Mouse (Mus musculus): ENCODE measurements around the gene Ssh3. TPM values are rescaled to one million over a fixed set of nuclear protein-coding genes. Genes with fewer than 3 reads are reported as not detected.

Gene Ssh3
- polyA plus RNA-seq, 1 experiment from 2014 or later = 33.6 TPM

DNA sequence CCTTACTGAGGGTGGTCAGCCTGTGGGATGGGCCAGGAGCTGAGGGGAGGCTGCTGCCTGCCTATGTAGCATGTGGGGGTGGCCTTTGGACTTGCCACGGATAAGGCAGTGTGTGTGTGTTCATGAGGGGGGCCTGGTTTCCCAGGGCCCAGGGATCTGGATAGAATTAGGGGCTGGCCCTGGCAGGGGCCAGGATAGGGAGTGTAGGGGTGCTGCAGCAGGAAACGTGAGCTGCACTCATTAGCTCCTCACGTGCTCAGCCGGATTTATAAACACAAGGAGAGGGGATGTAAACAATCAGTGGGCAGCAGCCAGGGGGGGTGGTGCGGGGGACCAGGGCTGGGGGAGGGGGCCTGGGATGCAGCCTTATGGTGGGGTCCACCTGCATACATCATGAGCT is 51.8 kb downstream of the Ssh3 start:
- H3K4me2 ChIP-seq (ENCODE audit: low read depth, low read length) = peak overlapping the region; percentile 96; the same call in 1 of the 2 replicates
- peak overlapping the region; percentile 48 for H3K9ac ChIP-seq (ENCODE audit: low read depth, low read length)
- peak overlapping the region; percentile 62 for H3K27ac ChIP-seq (ENCODE audit: low read length)
- H3K27me3 ChIP-seq (replicated peaks; ENCODE audit: control insufficient read depth, insufficient read depth, low read length) = no peaks in the 10 kb centered on the region
- WGBS = 15% methylated on average over 5 of the region's 5 CpGs
- peak; percentile 30 for ATAC-seq
- H3K36me3 ChIP-seq (ENCODE audit: control insufficient read depth, insufficient read depth, low read length) = no peaks in the 10 kb centered on the region
- no peaks in the 10 kb centered on the region for H3K9me3 ChIP-seq (ENCODE audit: control insufficient read depth, low read length)
- H3K4me1 ChIP-seq (ENCODE audit: control insufficient read depth, insufficient read depth, low read length) = peaks cover 80% of the 10 kb centered on the region
- peak overlapping the region; percentile 87 for H3K4me3 ChIP-seq (ENCODE audit: low read length)

DNA sequence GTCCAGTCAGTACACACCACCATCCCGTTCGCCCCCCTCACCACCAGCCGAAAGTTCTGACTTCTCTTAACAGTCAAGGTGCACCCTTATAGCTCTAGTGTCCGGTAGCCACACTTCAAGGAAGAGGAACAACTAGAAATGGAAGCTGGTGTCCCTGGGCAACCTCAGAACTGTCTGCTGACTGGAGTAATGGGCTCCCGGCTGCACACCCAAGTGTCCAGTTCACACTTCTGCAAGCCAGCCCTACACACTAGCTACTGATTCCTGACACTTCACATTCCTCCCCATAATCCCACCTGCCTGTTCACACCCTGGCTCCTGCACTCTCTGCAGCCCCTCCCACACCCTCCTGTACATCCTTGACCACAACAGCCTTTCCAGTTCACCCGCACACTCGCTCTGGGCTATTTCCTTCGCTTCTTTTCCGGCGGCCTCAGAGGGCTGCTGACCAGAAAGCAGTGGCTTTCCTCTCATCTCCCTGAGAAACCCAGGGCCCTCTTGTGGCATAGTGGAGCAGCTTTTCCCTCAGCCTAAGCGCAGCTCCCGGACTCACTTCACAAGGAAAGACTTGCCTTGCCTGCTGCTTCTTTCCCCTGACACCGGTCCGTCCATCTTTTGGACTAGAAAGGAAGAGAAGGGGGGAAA is 52.8 kb downstream of the Ssh3 start:
- peak overlapping the region; percentile 96 for H3K4me2 ChIP-seq (ENCODE audit: low read depth, low read length)
- H3K27ac ChIP-seq (ENCODE audit: low read length) = peak overlapping the region; percentile 62
- peak overlapping the region; percentile 87 for H3K4me3 ChIP-seq (ENCODE audit: low read length)
- WGBS = 13% methylated on average over 14 of the region's 14 CpGs
- H3K9ac ChIP-seq (ENCODE audit: low read depth, low read length) = peak overlapping the region; percentile 48
- peaks cover 70% of the 10 kb centered on the region for H3K4me1 ChIP-seq (ENCODE audit: control insufficient read depth, insufficient read depth, low read length)
- H3K36me3 ChIP-seq (ENCODE audit: control insufficient read depth, insufficient read depth, low read length) = no peaks in the 10 kb centered on the region
- ATAC-seq = no peak
- no peaks in the 10 kb centered on the region for H3K9me3 ChIP-seq (ENCODE audit: control insufficient read depth, low read length)
- H3K27me3 ChIP-seq (replicated peaks; ENCODE audit: control insufficient read depth, insufficient read depth, low read length) = no peaks in the 10 kb centered on the region

DNA sequence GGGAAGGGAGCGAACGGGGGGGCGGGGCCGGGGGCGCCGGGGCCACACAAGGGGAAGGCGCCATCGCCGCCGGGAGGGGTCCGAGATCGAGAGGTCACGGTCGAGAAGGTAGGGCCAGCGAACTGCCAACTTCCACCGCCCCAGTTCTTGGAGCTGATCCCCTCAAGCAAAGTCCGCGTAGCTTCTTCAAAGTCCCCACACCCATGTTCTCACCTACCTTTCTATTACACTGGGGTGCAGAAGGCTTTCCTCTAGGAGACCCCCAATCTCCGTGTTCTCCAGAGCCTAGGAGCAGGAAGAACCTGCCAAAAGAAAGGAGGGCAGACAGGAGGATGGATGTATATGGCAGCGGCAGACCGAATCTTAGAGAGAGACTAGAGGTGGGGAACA is 53.5 kb downstream of the Ssh3 start:
- ATAC-seq = no peak
- no peaks in the 10 kb centered on the region for H3K36me3 ChIP-seq (ENCODE audit: control insufficient read depth, insufficient read depth, low read length)
- peak overlapping the region; percentile 98 for H3K9ac ChIP-seq (ENCODE audit: low read depth, low read length)
- H3K4me3 ChIP-seq (ENCODE audit: low read length) = peak overlapping the region; percentile 87
- peaks cover 63% of the 10 kb centered on the region for H3K4me1 ChIP-seq (ENCODE audit: control insufficient read depth, insufficient read depth, low read length)
- no peaks in the 10 kb centered on the region for H3K9me3 ChIP-seq (ENCODE audit: control insufficient read depth, low read length)
- 4% methylated on average over 19 of the region's 21 CpGs for WGBS
- H3K27me3 ChIP-seq (replicated peaks; ENCODE audit: control insufficient read depth, insufficient read depth, low read length) = no peaks in the 10 kb centered on the region
- peak overlapping the region; percentile 96 for H3K27ac ChIP-seq (ENCODE audit: low read length)
- H3K4me2 ChIP-seq (ENCODE audit: low read depth, low read length) = peak overlapping the region; percentile 96

DNA sequence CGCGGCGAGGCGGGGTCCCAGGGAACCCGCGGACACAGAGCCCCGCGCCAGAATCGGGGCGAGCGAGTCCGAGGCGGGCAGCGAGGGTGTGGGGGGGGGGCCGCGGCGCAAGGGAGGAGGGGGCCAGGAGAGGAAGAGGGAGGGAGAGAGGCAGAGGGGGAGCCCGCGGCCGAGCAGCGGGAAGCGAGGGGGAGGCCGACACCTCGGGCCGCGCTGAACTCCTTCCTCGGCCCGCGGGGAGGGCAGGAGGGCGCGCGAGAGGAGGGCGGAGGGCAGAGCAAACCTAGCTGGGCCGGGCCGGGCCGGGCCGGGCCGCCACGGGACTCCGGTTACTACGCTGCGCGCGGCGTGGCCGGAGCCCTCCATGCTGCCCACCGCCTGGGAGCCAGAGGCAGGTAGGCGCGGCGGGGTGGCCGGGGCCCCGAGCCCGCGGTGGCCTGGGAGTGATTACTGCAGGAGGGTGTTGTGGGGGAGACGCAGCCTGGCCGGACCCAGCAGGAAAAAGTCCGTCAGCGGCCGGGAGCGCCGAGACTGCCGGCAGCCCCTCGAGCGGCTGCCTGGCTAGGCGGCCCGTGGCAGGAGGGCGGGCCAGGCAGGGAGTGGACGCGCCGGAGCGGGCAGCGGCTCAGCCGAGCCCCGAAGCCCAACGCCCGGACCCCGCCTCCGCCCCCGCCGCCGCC is 54.1 kb downstream of the Ssh3 start:
- H3K36me3 ChIP-seq (ENCODE audit: control insufficient read depth, insufficient read depth, low read length) = no peaks in the 10 kb centered on the region
- WGBS = 0% methylated on average over 62 of the region's 81 CpGs
- peaks cover 57% of the 10 kb centered on the region for H3K4me1 ChIP-seq (ENCODE audit: control insufficient read depth, insufficient read depth, low read length)
- peak overlapping the region; percentile 96 for H3K27ac ChIP-seq (ENCODE audit: low read length)
- H3K9ac ChIP-seq (ENCODE audit: low read depth, low read length) = peak overlapping the region; percentile 98
- H3K27me3 ChIP-seq (replicated peaks; ENCODE audit: control insufficient read depth, insufficient read depth, low read length) = no peaks in the 10 kb centered on the region
- peak overlapping the region; percentile 87 for H3K4me3 ChIP-seq (ENCODE audit: low read length)
- no peaks in the 10 kb centered on the region for H3K9me3 ChIP-seq (ENCODE audit: control insufficient read depth, low read length)
- peak; percentile 35 for ATAC-seq
- peak overlapping the region; percentile 96 for H3K4me2 ChIP-seq (ENCODE audit: low read depth, low read length)

DNA sequence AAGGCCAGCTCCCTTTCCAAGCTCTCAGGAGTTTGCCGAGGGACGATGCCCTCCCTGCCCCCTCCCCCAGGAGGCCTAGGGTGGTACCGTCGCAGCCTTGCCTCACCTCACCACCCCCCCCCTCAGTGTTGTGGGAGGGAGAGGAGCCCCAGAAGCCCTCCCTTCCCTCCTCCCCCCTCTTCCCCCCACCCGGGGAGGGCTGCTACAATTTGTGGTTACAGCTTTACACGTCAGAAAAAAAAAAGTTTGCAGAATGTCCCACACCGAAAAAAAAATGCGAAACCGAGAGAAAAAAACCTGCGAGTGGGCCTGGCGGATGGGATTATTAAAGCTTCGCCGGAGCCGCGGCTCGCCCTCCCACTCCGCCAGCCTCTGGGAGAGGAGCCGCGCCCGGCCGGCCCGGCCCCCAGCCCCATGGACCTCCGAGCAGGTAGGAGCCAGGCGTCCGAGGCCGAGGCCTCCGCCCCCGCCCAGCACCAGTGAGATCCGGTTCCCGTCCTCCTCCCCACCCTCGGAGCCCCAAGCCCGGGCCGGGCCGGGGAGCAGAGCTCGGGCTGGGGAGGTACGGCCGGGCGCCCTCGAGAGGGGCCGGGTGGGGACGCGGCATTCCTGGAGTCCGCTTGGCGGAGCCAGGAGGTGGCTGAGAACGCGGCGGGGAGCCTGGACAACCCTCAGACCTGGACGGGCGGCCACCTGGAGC is 54.8 kb downstream of the Ssh3 start, which contains the start of the genes Clcf1 and AC109138.7:
TSS of gene Clcf1 (plus strand) at position 168 of the 700 bp plus-strand sequence.
TSS of gene AC109138.7 (plus strand) at position 287 of the 700 bp plus-strand sequence.
- peaks cover 51% of the 10 kb centered on the region for H3K4me1 ChIP-seq (ENCODE audit: control insufficient read depth, insufficient read depth, low read length)

DNA sequence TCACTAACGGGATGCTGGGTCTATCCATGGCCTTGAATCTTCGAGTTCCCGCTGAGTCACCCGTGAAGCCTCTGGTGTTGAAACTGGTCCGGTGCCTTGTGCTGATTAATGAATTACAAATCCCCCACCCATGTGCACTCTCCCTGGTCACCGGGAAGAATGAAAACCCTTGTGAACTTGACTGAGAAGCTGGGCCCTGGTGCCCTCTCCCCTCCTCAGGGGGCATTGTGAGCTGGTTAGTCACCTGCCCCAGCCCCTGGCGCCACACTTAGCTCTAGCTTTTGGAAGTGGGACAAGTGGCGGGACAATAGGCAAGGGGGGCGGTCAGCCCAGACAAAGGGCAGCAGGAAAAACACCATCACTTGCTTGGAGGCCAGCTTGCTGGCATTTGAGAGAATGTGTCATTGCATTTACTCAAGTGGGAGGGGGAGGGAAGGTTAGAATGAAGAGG is 55.4 kb downstream of the Ssh3 start:
- H3K4me1 ChIP-seq (ENCODE audit: control insufficient read depth, insufficient read depth, low read length) = peaks cover 48% of the 10 kb centered on the region
- peak overlapping the region; percentile 87 for H3K4me3 ChIP-seq (ENCODE audit: low read length)
- H3K9ac ChIP-seq (ENCODE audit: low read depth, low read length) = peak overlapping the region; percentile 98
- ATAC-seq = peak; percentile 35
- peak overlapping the region; percentile 96 for H3K4me2 ChIP-seq (ENCODE audit: low read depth, low read length)
- peak overlapping the region; percentile 96 for H3K27ac ChIP-seq (ENCODE audit: low read length)
- no peaks in the 10 kb centered on the region for H3K36me3 ChIP-seq (ENCODE audit: control insufficient read depth, insufficient read depth, low read length)
- H3K9me3 ChIP-seq (ENCODE audit: control insufficient read depth, low read length) = no peaks in the 10 kb centered on the region
- no peaks in the 10 kb centered on the region for H3K27me3 ChIP-seq (replicated peaks; ENCODE audit: control insufficient read depth, insufficient read depth, low read length)
- 9% methylated on average over 9 of the region's 9 CpGs for WGBS

More for the DNA sequence above, 54.8 kb downstream of the Ssh3 start, which contains the start of the genes Clcf1 and AC109138.7:
- Histone ChIP-seq H3K4me3 (ENCODE audit: low read length) (peak within 1 kb of the TSS; percentile 87), H3K9me3 (ENCODE audit: control insufficient read depth, low read length) (no peaks in the 10 kb centered on the region), H3K9ac (ENCODE audit: low read depth, low read length) (peak within 1 kb of the TSS; percentile 98), H3K27me3 (replicated peaks; ENCODE audit: control insufficient read depth, insufficient read depth, low read length) (no peaks in the 10 kb centered on the region), H3K27ac (ENCODE audit: low read length) (peak within 1 kb of the TSS; percentile 96), H3K36me3 (ENCODE audit: control insufficient read depth, insufficient read depth, low read length) (no peaks in the 10 kb centered on the region), H3K4me2 (ENCODE audit: low read depth, low read length) (peak within 1 kb of the TSS; percentile 96)
- WGBS = under 1% methylated on average over 48 of the region's 49 CpGs
- peak; percentile 49 for ATAC-seq

DNA sequence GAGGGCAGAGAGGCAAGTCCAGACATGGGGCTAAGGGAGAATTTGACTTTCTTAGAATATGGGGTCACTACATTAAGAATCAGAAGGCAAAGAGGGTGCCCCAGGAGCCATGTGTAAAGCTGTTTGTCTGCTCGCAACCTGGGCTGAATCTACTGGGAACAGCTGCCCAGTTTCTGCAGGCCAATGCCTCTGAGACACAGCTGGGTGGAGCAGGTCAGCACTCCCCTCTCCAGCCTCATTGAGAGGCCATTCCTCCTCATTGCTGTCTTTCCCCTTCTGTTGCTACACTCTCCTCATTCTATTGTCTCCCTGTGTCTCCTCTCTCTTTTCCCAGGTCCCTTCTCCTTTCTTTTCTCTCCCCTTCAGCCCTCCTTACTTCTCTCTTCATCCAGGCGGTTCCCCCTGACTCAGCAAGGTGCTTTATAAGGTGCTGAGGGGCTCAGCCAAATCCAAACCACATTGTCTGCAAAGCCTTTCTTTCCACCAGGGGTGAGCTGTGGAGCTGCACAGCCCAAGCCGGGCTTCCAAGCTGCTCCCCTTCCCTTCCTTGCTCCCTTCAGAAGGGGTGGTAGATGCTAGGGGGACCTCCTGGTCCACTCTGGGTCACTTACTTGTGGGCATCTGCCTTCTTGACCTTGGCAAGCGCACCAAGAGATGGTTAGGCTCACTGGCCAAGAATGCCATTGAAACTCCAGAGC is 56.9 kb downstream of the Ssh3 start:
- peaks cover 33% of the 10 kb centered on the region for H3K4me1 ChIP-seq (ENCODE audit: control insufficient read depth, insufficient read depth, low read length)
- H3K4me3 ChIP-seq (ENCODE audit: low read length) = no peak overlapping the region
- no peaks in the 10 kb centered on the region for H3K36me3 ChIP-seq (ENCODE audit: control insufficient read depth, insufficient read depth, low read length)
- H3K9me3 ChIP-seq (ENCODE audit: control insufficient read depth, low read length) = no peaks in the 10 kb centered on the region
- H3K4me2 ChIP-seq (ENCODE audit: low read depth, low read length) = no peak overlapping the region
- H3K9ac ChIP-seq (ENCODE audit: low read depth, low read length) = peak overlapping the region; percentile 16; the same call in 1 of the 2 replicates
- no peaks in the 10 kb centered on the region for H3K27me3 ChIP-seq (replicated peaks; ENCODE audit: control insufficient read depth, insufficient read depth, low read length)
- H3K27ac ChIP-seq (ENCODE audit: low read length) = no peak overlapping the region
- 59% methylated on average over 4 of the region's 4 CpGs for WGBS
- ATAC-seq = no peak
